Mouse (Mus musculus) liver, adult 2 months (tissue): Measurements from ENCODE around the gene Pard6b.

Experiments
- CTCF ChIP-seq: fragments of 200-500 bp; IDR thresholded peaks from 2 replicates; pipeline ENCODE4 v1.5.1; 2011; ENCODE audit warnings: low read depth, low read length, control low read depth
- POLR2A ChIP-seq: fragments of 200-500 bp; IDR thresholded peaks from 2 replicates; pipeline ENCODE4 v1.6.1; 2011; ENCODE audit warnings: low read length, control low read depth; ENCODE audit not compliant: insufficient read depth; ENCODE audit errors: extremely low read depth

DNA sequence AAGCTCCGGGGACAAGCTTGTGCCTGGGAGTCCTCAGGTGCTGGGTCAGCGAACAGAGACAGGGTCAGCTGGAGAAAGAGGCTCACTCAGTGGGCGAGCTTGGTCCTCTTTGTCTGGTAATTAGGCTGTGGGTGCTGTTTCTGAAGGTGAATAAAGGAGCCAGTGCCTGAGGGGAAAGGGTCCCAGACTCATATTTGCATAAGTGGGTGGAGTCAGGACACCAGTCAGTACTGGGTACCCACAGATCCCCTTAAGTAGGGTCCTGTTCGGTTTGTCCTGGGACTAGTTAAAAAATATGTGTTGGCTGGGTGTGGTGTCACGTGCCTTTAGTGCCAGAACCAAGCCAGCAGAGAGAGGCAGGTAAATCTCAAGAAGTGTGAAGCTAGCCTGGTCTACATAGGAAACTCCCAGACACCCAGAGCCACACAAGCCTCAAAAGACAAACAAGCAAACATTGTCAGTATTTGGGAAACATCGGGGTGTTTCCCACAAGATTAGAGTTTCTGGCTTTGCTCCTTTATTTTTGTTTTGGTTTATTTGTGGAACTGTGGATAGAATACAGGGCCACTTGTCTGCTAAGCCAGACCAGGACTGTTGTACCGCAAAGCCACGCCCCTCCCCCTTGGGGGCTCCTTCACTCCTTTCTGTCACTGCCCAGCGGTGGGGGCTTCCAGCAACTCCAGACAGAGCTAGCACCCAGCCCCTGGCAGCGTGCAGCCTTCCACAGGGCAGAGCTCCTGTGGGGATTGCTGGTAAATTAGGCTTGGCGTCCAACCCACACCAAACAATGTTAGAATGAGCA lies 44.7 kb downstream of the Pard6b start:
- no peak for TF ChIP-seq CTCF
- TF ChIP-seq POLR2A: no peak
